Mouse (Mus musculus) heart, adult 9 months (tissue): ENCODE measurements around the gene Zfp598.

Experiments
- DNase-seq, 2 experiments: peaks; one replicate each; pipeline ENCODE4 v3.0.0; 2022; ENCODE audit warnings: low spot score in 2 of 2

Gene Zfp598

GRCm38 (mm10) chr17:24669545-24670245, at the start of gene Zfp598:
Zfp598 (plus strand) TSS chr17:24669687.
- peak; percentile 93 for DNase-seq

GRCm38 (mm10) chr17:24625472-24625871, 44.0 kb upstream of the Zfp598 start:
- no peak for DNase-seq

GRCm38 (mm10) chr17:24628646-24629045, 40.8 kb upstream of the Zfp598 start:
- DNase-seq, result peak in 1 of 2 experiments; percentile 71

GRCm38 (mm10) chr17:24630072-24630471, 39.4 kb upstream of the Zfp598 start:
- no peak for DNase-seq

- peak; percentile 83 for DNase-seq
Observed at GRCm38 (mm10) chr17:24632167-24632812, 37.2 kb upstream of the Zfp598 start, which contains the start of the genes Tsc2 and Nthl1. Tsc2 (minus strand) TSS chr17:24632630. Nthl1 (plus strand) TSS chr17:24632680.

- DNase-seq, result peak; percentile 84
Observed at GRCm38 (mm10) chr17:24632813-24633449, 36.6 kb upstream of the Zfp598 start.

GRCm38 (mm10) chr17:24633831-24634230, 35.7 kb upstream of the Zfp598 start:
- no peak for DNase-seq

- peak in 1 of 2 experiments; percentile 74 for DNase-seq
Observed at GRCm38 (mm10) chr17:24635024-24635423, 34.5 kb upstream of the Zfp598 start.

- no peak for DNase-seq
Observed at GRCm38 (mm10) chr17:24635694-24636093, 33.8 kb upstream of the Zfp598 start.

- DNase-seq, result peak in 1 of 2 experiments; percentile 24
Observed at GRCm38 (mm10) chr17:24636781-24637481, 32.6 kb upstream of the Zfp598 start.

- DNase-seq, result peak in 1 of 2 experiments; percentile 41
Observed at GRCm38 (mm10) chr17:24638214-24638613, 31.3 kb upstream of the Zfp598 start.

GRCm38 (mm10) chr17:24638840-24639239, 30.6 kb upstream of the Zfp598 start:
- peak; percentile 77 to 82 for DNase-seq

- DNase-seq, result peak in 1 of 2 experiments; percentile 18
Observed at GRCm38 (mm10) chr17:24639571-24639988, 29.9 kb upstream of the Zfp598 start.

- peak in 1 of 2 experiments; percentile 8 for DNase-seq
Observed at GRCm38 (mm10) chr17:24640119-24640518, 29.4 kb upstream of the Zfp598 start.

GRCm38 (mm10) chr17:24640581-24640980, 28.9 kb upstream of the Zfp598 start:
- DNase-seq, result no peak

GRCm38 (mm10) chr17:24641944-24642343, 27.5 kb upstream of the Zfp598 start:
- peak in 1 of 2 experiments; percentile 16 for DNase-seq

GRCm38 (mm10) chr17:24642791-24643343, 26.6 kb upstream of the Zfp598 start:
- no peak for DNase-seq

- peak; percentile 57 to 67 for DNase-seq
Observed at GRCm38 (mm10) chr17:24644030-24644715, 25.3 kb upstream of the Zfp598 start.

- DNase-seq, result peak; percentile 80 to 89
Observed at GRCm38 (mm10) chr17:24644875-24645721, 24.4 kb upstream of the Zfp598 start.

- DNase-seq, result peak; percentile 73 to 88
Observed at GRCm38 (mm10) chr17:24645916-24646315, 23.6 kb upstream of the Zfp598 start.
